14 mouse cellular contexts compared by ENCODE assay signal in the genomic region with DNA sequence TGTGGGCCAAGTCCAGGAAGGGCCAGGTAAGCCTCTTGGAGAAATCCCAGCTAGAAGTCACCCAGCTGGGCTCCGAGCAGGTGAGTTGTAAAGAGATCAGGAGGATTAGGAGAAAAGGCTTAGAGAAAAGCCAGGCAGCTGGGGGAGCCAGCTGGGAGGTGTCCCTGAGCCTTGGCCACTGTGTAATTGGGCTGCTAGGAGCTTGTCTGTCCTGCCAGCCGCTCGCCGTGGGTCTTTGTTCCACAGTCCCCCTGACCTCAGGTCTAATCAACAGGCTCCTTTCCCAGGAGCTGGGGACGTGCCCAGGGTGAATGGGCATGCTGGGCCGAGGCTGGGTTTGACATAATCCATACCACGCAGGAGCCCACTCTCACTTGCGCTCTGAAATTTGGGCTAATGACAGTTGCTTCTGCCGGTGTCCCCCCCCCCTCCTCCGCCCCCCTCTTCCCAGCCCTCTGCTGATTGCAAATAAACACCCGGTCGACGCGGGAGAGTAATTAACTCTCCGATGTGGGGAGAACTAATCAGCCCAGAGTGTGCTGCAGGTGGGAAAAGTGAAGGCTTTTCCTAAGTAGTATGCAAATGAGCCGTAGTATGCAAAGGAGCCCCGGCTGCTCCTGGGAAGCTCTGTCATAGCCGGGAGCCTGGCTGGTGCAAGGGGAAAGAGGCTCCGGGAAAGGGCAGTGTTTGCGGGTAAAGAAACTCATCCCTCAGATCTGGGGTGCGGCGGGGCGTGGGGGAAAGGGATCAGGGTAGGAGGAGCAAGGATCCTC. TPM values are rescaled to one million over a fixed set of nuclear protein-coding genes. Genes with fewer than 3 reads are reported as not detected.
DNase-seq lines count a peak whose midpoint lies in the region; ATAC-seq and TF ChIP-seq lines count a peak whose summit lies in the region.
"Had no signal": no experiment of that assay in that cellular context is flagged by ENCODE, and none has a peak within 500 bp of the region (broad histone marks: within the 10 kb centered on the region; RNA-seq: fewer than 3 reads in every experiment).

No protein-coding gene starts in this region.

- H3K4me3 ChIP-seq in hindbrain, embryonic 12.5 days: no peak overlapping the region
- no peak overlapping the region for H3K4me3 ChIP-seq in midbrain, postnatal 0 days (ENCODE audit: low read depth, low read length)
- H3K4me3 ChIP-seq: erythroblast, embryonic 14.5 days had no signal

- DNase-seq in cerebellum, postnatal 10 days: peak; percentile 49 to 57
- no peak for DNase-seq in cerebellum, postnatal 25 days
- peak; percentile 46 for DNase-seq in ZHBTc4 (ENCODE audit: low read depth, low spot score)
- peak; percentile 57 for DNase-seq in midbrain, postnatal 0 days (ENCODE audit: low spot score)
- no peak for DNase-seq in right cerebral cortex, adult 2 months (ENCODE audit: low spot score in 2 of 2)
- DNase-seq in layer of hippocampus, adult 9-11 months: no peak
- no peak for DNase-seq in gastrocnemius, adult 8-10 months (ENCODE audit: low spot score in 2 of 2)
- DNase-seq: cerebellum, postnatal 14 days; gastrocnemius, postnatal 14 days; heart, postnatal 36 days; kidney, postnatal 36 days; lung, embryonic 14.5 days had no signal

- TF ChIP-seq CTCF in midbrain, postnatal 0 days (IDR thresholded peaks at IDR 0.05): no peak

- peak; percentile 68; the same call in 1 of the 2 replicates for ATAC-seq in hindbrain, embryonic 12.5 days (ENCODE audit: low FRiP score)
- ATAC-seq in midbrain, postnatal 0 days (ENCODE audit: low FRiP score): no peak

- H3K27ac ChIP-seq in hindbrain, embryonic 12.5 days: no peak overlapping the region
- no peak overlapping the region for H3K27ac ChIP-seq in midbrain, postnatal 0 days (ENCODE audit: low read depth, low read length)

- peak overlapping the region; percentile 35 for H3K4me2 ChIP-seq in hindbrain, embryonic 12.5 days (replicated peaks)
- H3K4me2 ChIP-seq in midbrain, postnatal 0 days (ENCODE audit: low read depth, low read length, poor library complexity, severe bottlenecking): peak overlapping the region; percentile 23
- H3K4me2 ChIP-seq: lung, embryonic 14.5 days had no signal

- H3K27me3 ChIP-seq in hindbrain, embryonic 12.5 days: peaks cover 53% of the 10 kb centered on the region
- 0 out of 2 replicates have a peak, but pooled peaks cover 12% of the 10 kb centered on the region for H3K27me3 ChIP-seq in midbrain, postnatal 0 days (ENCODE audit: insufficient read depth, low read length)

- 2% methylated on average over 23 of the region's 23 CpGs for WGBS in hindbrain, embryonic 12.5 days
- WGBS in midbrain, postnatal 0 days: 5% methylated on average over 23 of the region's 23 CpGs

- no peaks in the 10 kb centered on the region for H3K9me3 ChIP-seq in hindbrain, embryonic 12.5 days (replicated peaks)
- H3K9me3 ChIP-seq in midbrain, postnatal 0 days (ENCODE audit: low read length): no peaks in the 10 kb centered on the region

- no peak overlapping the region for H3K9ac ChIP-seq in hindbrain, embryonic 12.5 days
- H3K9ac ChIP-seq in midbrain, postnatal 0 days (replicated peaks; ENCODE audit: low read length, poor library complexity, severe bottlenecking): no peak overlapping the region
- H3K9ac ChIP-seq: lung, embryonic 14.5 days had no signal

- peaks cover 11% of the 10 kb centered on the region for H3K4me1 ChIP-seq in hindbrain, embryonic 12.5 days
- 0 out of 2 replicates have a peak, but pooled peaks cover 3% of the 10 kb centered on the region for H3K4me1 ChIP-seq in midbrain, postnatal 0 days (ENCODE audit: insufficient read depth, low read length)

- no peaks in the 10 kb centered on the region for H3K36me3 ChIP-seq in hindbrain, embryonic 12.5 days
- no peaks in the 10 kb centered on the region for H3K36me3 ChIP-seq in midbrain, postnatal 0 days (ENCODE audit: insufficient read depth, low read length)

RNA-seq across cellular contexts. Expression of a gene that starts 6.3 kb away (rescaled TPM):
- 14.6 and 17.8 TPM in 2 replicates for polyA plus RNA-seq in hindbrain, embryonic 12.5 days (2016; fragmentation: Nextera tagmentation; extraction: Ambion mirVana)
- total RNA-seq in midbrain, postnatal 0 days (2014; rRNA removed): 48.5 and 48.8 TPM in 2 replicates
- polyA plus RNA-seq in midbrain, postnatal 0 days (2015; fragmentation: Nextera tagmentation; extraction: Ambion mirVana): 38.8 and 44.4 TPM in 2 replicates
- 10 to 100 TPM in 1 of 4 experiments, 1 to 10 TPM in 3; 2.6 to 11.5 (median 6.7) TPM for total RNA-seq in gastrocnemius, adult 8-10 months (2022)

RNA-seq across cellular contexts. Expression of a gene that starts 12.1 kb away (rescaled TPM):
- 19.7 and 20.3 TPM in 2 replicates for polyA plus RNA-seq in hindbrain, embryonic 12.5 days (2016; fragmentation: Nextera tagmentation; extraction: Ambion mirVana)
- 62.7 and 79.7 TPM in 2 replicates for total RNA-seq in midbrain, postnatal 0 days (2014; rRNA removed)
- 39.0 and 39.7 TPM in 2 replicates for polyA plus RNA-seq in midbrain, postnatal 0 days (2015; fragmentation: Nextera tagmentation; extraction: Ambion mirVana)
- 1 to 10 TPM; 2.2 to 8.2 (median 5.5) TPM for total RNA-seq in gastrocnemius, adult 8-10 months (2022)

RNA-seq across cellular contexts. Expression of a gene that starts 19.0 kb away (rescaled TPM):
- polyA plus RNA-seq in hindbrain, embryonic 12.5 days (2016; fragmentation: Nextera tagmentation; extraction: Ambion mirVana): 31.6 and 34.9 TPM in 2 replicates
- 60.0 and 71.3 TPM in 2 replicates for total RNA-seq in midbrain, postnatal 0 days (2014; rRNA removed)
- 64.3 and 72.3 TPM in 2 replicates for polyA plus RNA-seq in midbrain, postnatal 0 days (2015; fragmentation: Nextera tagmentation; extraction: Ambion mirVana)
- total RNA-seq in gastrocnemius, adult 8-10 months (2022): 10 to 100 TPM in 1 of 4 experiments, 1 to 10 TPM in 3; 3.3 to 11.0 (median 7.2) TPM

RNA-seq across cellular contexts. Expression of a gene that starts 51.7 kb away (rescaled TPM):
- 2.2 and 2.8 TPM in 2 replicates for polyA plus RNA-seq in hindbrain, embryonic 12.5 days (2016; fragmentation: Nextera tagmentation; extraction: Ambion mirVana)
- total RNA-seq in midbrain, postnatal 0 days (2014; rRNA removed): 49.9 and 51.1 TPM in 2 replicates
- polyA plus RNA-seq in midbrain, postnatal 0 days (2015; fragmentation: Nextera tagmentation; extraction: Ambion mirVana): 17.3 and 18.3 TPM in 2 replicates
- total RNA-seq in gastrocnemius, adult 8-10 months (2022): not detected
- total RNA-seq: gastrocnemius, postnatal 14 days; heart, postnatal 36 days had no signal

Comparison
In these comparisons a context has a peak if more than half of its experiments do, and no peak if none do; other contexts are left out.
1. DNase-seq: peak in cerebellum, postnatal 10 days (2 of 2), ZHBTc4 (single experiment) and midbrain, postnatal 0 days (single experiment); none in cerebellum, postnatal 25 days (0 of 2), right cerebral cortex, adult 2 months (0 of 2), layer of hippocampus, adult 9-11 months (single experiment) and gastrocnemius, adult 8-10 months (0 of 2).